8 mouse cellular contexts compared by ENCODE assay signal in the genomic region with DNA sequence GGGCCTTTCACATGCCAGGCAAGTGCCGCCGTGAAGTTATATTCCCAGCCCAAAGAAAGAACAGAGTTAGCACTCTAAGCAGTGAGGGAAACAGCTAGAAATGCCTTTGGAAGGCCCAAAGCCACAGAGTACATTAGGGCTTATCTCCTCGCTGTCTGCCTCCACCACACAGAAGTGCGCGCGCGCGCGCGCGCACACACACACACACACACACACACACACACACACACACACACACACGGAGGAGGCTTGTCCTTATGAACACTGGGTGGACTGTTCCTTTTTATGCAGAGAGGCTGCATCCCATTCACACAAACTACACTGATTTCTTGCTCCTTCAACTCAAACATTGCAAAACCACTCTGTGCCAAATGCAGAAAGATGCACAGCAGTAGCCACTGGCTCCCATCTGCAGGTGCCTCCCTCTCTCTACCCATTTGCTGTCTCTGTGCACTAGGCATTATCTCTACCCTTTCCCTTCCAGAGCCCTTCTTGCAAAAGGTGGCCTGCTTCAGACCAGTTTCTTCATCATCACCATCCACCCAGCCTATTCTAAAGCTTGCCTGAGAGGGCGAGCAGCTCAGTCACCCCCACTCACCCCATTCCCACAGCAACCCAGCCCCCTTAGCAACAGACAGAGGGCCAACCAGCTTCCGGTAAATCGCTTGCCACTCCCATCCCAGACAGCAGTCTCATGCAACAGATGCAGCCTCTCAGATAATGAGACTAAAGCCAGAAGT.
DNase-seq lines count a peak whose midpoint lies in the region; ATAC-seq and TF ChIP-seq lines count a peak whose summit lies in the region.

No protein-coding gene starts in this region.

- no peak overlapping the region for H3K9ac ChIP-seq in stomach, embryonic 14.5 days (replicated peaks; ENCODE audit: low read depth, low read length)
- no peak overlapping the region for H3K9ac ChIP-seq in stomach, postnatal 0 days (ENCODE audit: low read length)
- no peak overlapping the region; the same call in 1 of the 2 replicates for H3K9ac ChIP-seq in forebrain, embryonic 13.5 days
- H3K9ac ChIP-seq in midbrain, embryonic 15.5 days: peak overlapping the region; percentile 26; the same call in 1 of the 2 replicates

- no peak overlapping the region for H3K27ac ChIP-seq in stomach, embryonic 14.5 days (ENCODE audit: low read length)
- H3K27ac ChIP-seq in stomach, postnatal 0 days (replicated peaks): no peak overlapping the region
- H3K27ac ChIP-seq in forebrain, embryonic 13.5 days: no peak overlapping the region
- peak overlapping the region; percentile 75 for H3K27ac ChIP-seq in midbrain, embryonic 15.5 days

- DNase-seq in stomach, postnatal 0 days (ENCODE audit: low spot score): no peak
- DNase-seq in layer of hippocampus, postnatal 10 days (ENCODE audit: low spot score in 2 of 2): peak; percentile 52 to 54
- DNase-seq in thymus, postnatal 4 days: peak; percentile 74
- no peak for DNase-seq in kidney, adult 11 months
- no peak for DNase-seq in B cell, adult 2 months

- no peak for TF ChIP-seq EP300 in stomach, postnatal 0 days (optimal IDR thresholded peaks at IDR 0.05)

- no peaks in the 10 kb centered on the region for H3K27me3 ChIP-seq in stomach, embryonic 14.5 days (ENCODE audit: control insufficient read depth, insufficient read depth, low read length)
- no peaks in the 10 kb centered on the region for H3K27me3 ChIP-seq in stomach, postnatal 0 days (ENCODE audit: control insufficient read depth, insufficient read depth, low read length)
- no peaks in the 10 kb centered on the region for H3K27me3 ChIP-seq in forebrain, embryonic 13.5 days
- H3K27me3 ChIP-seq in midbrain, embryonic 15.5 days (replicated peaks): no peaks in the 10 kb centered on the region

- no peak overlapping the region for H3K4me3 ChIP-seq in stomach, embryonic 14.5 days (ENCODE audit: low read depth, low read length)
- no peak overlapping the region for H3K4me3 ChIP-seq in stomach, postnatal 0 days (ENCODE audit: low read depth, low read length)
- H3K4me3 ChIP-seq in forebrain, embryonic 13.5 days: no peak overlapping the region
- H3K4me3 ChIP-seq in midbrain, embryonic 15.5 days: peak overlapping the region; percentile 41

- H3K4me2 ChIP-seq in stomach, embryonic 14.5 days (replicated peaks; ENCODE audit: low read depth, low read length): no peak overlapping the region
- no peak overlapping the region for H3K4me2 ChIP-seq in stomach, postnatal 0 days (replicated peaks; ENCODE audit: low read depth)
- 0 out of 2 replicates have a peak overlapping the region, but pooled peaks have one; percentile 60 for H3K4me2 ChIP-seq in forebrain, embryonic 13.5 days
- H3K4me2 ChIP-seq in midbrain, embryonic 15.5 days: peak overlapping the region; percentile 59

- TF ChIP-seq CTCF in stomach, postnatal 0 days (IDR thresholded peaks at IDR 0.05; ENCODE audit: low read depth): no peak

- no peaks in the 10 kb centered on the region for H3K9me3 ChIP-seq in stomach, embryonic 14.5 days (ENCODE audit: control insufficient read depth, low read depth, low read length)
- no peaks in the 10 kb centered on the region for H3K9me3 ChIP-seq in stomach, postnatal 0 days (ENCODE audit: control insufficient read depth, low read length)
- H3K9me3 ChIP-seq in forebrain, embryonic 13.5 days (replicated peaks): no peaks in the 10 kb centered on the region
- no peaks in the 10 kb centered on the region for H3K9me3 ChIP-seq in midbrain, embryonic 15.5 days

- WGBS in stomach, embryonic 14.5 days: 61% methylated on average over 15 of the region's 15 CpGs
- 71% methylated on average over 15 of the region's 15 CpGs for WGBS in stomach, postnatal 0 days
- whole genome bisulfite sequencing in forebrain, embryonic 13.5 days: 70% methylated on average over 13 of the region's 15 CpGs
- 66% methylated on average over 15 of the region's 15 CpGs for whole genome bisulfite sequencing in midbrain, embryonic 15.5 days

- peak; percentile 63; the same call in 1 of the 2 replicates for ATAC-seq in stomach, embryonic 14.5 days (ENCODE audit: insufficient number of reproducible peaks, insufficient read depth, low FRiP score, low read depth)
- no peak for ATAC-seq in stomach, postnatal 0 days (ENCODE audit: low FRiP score, low TSS enrichment)
- ATAC-seq in forebrain, embryonic 13.5 days: peak; percentile 46
- peak; percentile 45; the same call in 1 of the 2 replicates for ATAC-seq in midbrain, embryonic 15.5 days (replicated peaks)

- no peaks in the 10 kb centered on the region for H3K4me1 ChIP-seq in stomach, embryonic 14.5 days (ENCODE audit: control insufficient read depth, insufficient read depth, low read length)
- H3K4me1 ChIP-seq in stomach, postnatal 0 days (replicated peaks; ENCODE audit: control insufficient read depth, insufficient read depth): no peaks in the 10 kb centered on the region
- peaks cover 51% of the 10 kb centered on the region for H3K4me1 ChIP-seq in forebrain, embryonic 13.5 days
- H3K4me1 ChIP-seq in midbrain, embryonic 15.5 days: peaks cover 59% of the 10 kb centered on the region

- no peaks in the 10 kb centered on the region for H3K36me3 ChIP-seq in stomach, embryonic 14.5 days (ENCODE audit: control insufficient read depth, insufficient read depth, low read length)
- H3K36me3 ChIP-seq in stomach, postnatal 0 days (ENCODE audit: control insufficient read depth, insufficient read depth, low read length): no peaks in the 10 kb centered on the region
- H3K36me3 ChIP-seq in forebrain, embryonic 13.5 days (ENCODE audit: poor library complexity, severe bottlenecking): 0 out of 2 replicates have a peak, but pooled peaks cover 7% of the 10 kb centered on the region
- no peaks in the 10 kb centered on the region for H3K36me3 ChIP-seq in midbrain, embryonic 15.5 days (replicated peaks)

Comparison
In these comparisons a context has a peak if more than half of its experiments do, and no peak if none do; other contexts are left out.
1. H3K4me2 ChIP-seq: peak in forebrain, embryonic 13.5 days (single experiment) and midbrain, embryonic 15.5 days (single experiment); none in stomach, embryonic 14.5 days (single experiment) and stomach, postnatal 0 days (single experiment).
2. DNase-seq: peak in layer of hippocampus, postnatal 10 days (2 of 2) and thymus, postnatal 4 days (single experiment); none in stomach, postnatal 0 days (single experiment), kidney, adult 11 months (single experiment) and B cell, adult 2 months (0 of 2).